Mouse (Mus musculus) liver, embryonic 11.5 days (tissue): Measurements from ENCODE around the gene Fkbp1a. TPM values are rescaled to one million over a fixed set of nuclear protein-coding genes. Genes with fewer than 3 reads are reported as not detected.
A peak's percentile ranks its signal among the peaks of the same experiment; 100 is the strongest.

Experiments
- ATAC-seq: fragments of 200-750 bp; cut with Nextera tagmentation; replicated peaks from 2 replicates; pipeline ENCODE4 v1.8.0; 2017; ENCODE audit warnings: moderate number of reproducible peaks, mild to moderate bottlenecking, moderate TSS enrichment, moderate library complexity; ENCODE audit not compliant: low FRiP score
- DNase-seq: peaks from one replicate; pipeline ENCODE4 v3.0.0-alpha.2; 2017; ENCODE audit warnings: low spot score
- H3K27ac ChIP-seq: fragments of 300-500 bp; sonication (generic); 2 replicates; pipeline ENCODE4 v1.5.1; 2014; ENCODE audit warnings: mild to moderate bottlenecking, low read depth, low read length, control low read depth
- H3K27me3 ChIP-seq: fragments of 300-500 bp; sonication (generic); replicated peaks from 2 replicates; pipeline ENCODE4 v1.6.1; 2014; ENCODE audit warnings: low read length, mixed read lengths; ENCODE audit not compliant: control insufficient read depth, insufficient read depth
- H3K36me3 ChIP-seq: fragments of 300-500 bp; sonication (generic); 2 replicates; pipeline ENCODE4 v1.6.1; 2014; ENCODE audit warnings: mild to moderate bottlenecking, low read length, moderate library complexity, mixed read lengths; ENCODE audit not compliant: control insufficient read depth, insufficient read depth
- H3K4me1 ChIP-seq: fragments of 300-500 bp; sonication (generic); replicated peaks from 2 replicates; pipeline ENCODE4 v1.6.1; 2014; ENCODE audit warnings: low read length, mixed read lengths; ENCODE audit not compliant: control insufficient read depth, insufficient read depth
- H3K4me2 ChIP-seq: fragments of 300-500 bp; sonication (generic); 2 replicates; pipeline ENCODE4 v1.6.1; 2014; ENCODE audit warnings: mild to moderate bottlenecking, control low read depth, moderate library complexity
- H3K4me3 ChIP-seq: fragments of 300-500 bp; sonication (generic); 2 replicates; pipeline ENCODE4 v1.5.1; 2014; ENCODE audit warnings: low read depth, low read length, control low read depth
- H3K9ac ChIP-seq: fragments of 300-500 bp; sonication (generic); 2 replicates; pipeline ENCODE4 v1.6.1; 2014; ENCODE audit warnings: low read depth, low read length, control low read depth
- H3K9me3 ChIP-seq: fragments of 300-500 bp; sonication (generic); 2 replicates; pipeline ENCODE4 v1.6.1; 2016; ENCODE audit warnings: low read length, inconsistent platforms, mixed read lengths; ENCODE audit not compliant: control insufficient read depth
- WGBS: fragments of 180-500 bp; shearing (Covaris S2); extraction: QIAGEN DNeasy Blood & Tissue Kit; methylation state at CpG from one replicate; pipeline ENCODE4 v1.1.7; 2014; 5-methylcytosine and 5-hydroxymethylcytosine counted together
- polyA plus RNA-seq: library from polyadenylated mRNA; unstranded; fragments of >200 nt; fragmentation: Nextera tagmentation; extraction: Ambion mirVana; gene quantifications from 2 replicates; pipeline ENCODE4 v1.2.1, GENCODE M21; 2014

The Fkbp1a gene
- polyA plus RNA-seq, 1 experiment from 2014 or later: 455 TPM

GRCm38 (mm10) chr2:151580945-151581344, 38.7 kb downstream of the Fkbp1a start:
- no peak overlapping the region for H3K27ac ChIP-seq
- no peak for ATAC-seq
- no peak overlapping the region for H3K4me3 ChIP-seq
- H3K9ac ChIP-seq: no peak overlapping the region
- 42% methylated on average over 1 of the region's 1 CpGs for WGBS
- H3K27me3 ChIP-seq: no peaks in the 10 kb centered on the region
- DNase-seq: no peak
- no peaks in the 10 kb centered on the region for H3K4me1 ChIP-seq
- H3K36me3 ChIP-seq: no peaks in the 10 kb centered on the region
- H3K9me3 ChIP-seq: no peaks in the 10 kb centered on the region
- H3K4me2 ChIP-seq: no peak overlapping the region

GRCm38 (mm10) chr2:151585934-151586333, 43.7 kb downstream of the Fkbp1a start:
- H3K9ac ChIP-seq: no peak overlapping the region
- no peaks in the 10 kb centered on the region for H3K4me1 ChIP-seq
- H3K36me3 ChIP-seq: no peaks in the 10 kb centered on the region
- H3K4me2 ChIP-seq: no peak overlapping the region
- no peak overlapping the region for H3K27ac ChIP-seq
- no peaks in the 10 kb centered on the region for H3K27me3 ChIP-seq
- DNase-seq (no peak), ATAC-seq (no peak)
- H3K9me3 ChIP-seq: no peaks in the 10 kb centered on the region
- H3K4me3 ChIP-seq: no peak overlapping the region
- 58% methylated on average over 3 of the region's 3 CpGs for WGBS

GRCm38 (mm10) chr2:151586807-151587206, 44.5 kb downstream of the Fkbp1a start:
- WGBS: 71% methylated on average over 1 of the region's 1 CpGs
- Histone ChIP-seq H3K27ac (no peak overlapping the region), H3K4me1 (no peaks in the 10 kb centered on the region), H3K4me2 (no peak overlapping the region), H3K27me3 (no peaks in the 10 kb centered on the region), H3K4me3 (no peak overlapping the region), H3K9me3 (no peaks in the 10 kb centered on the region), H3K9ac (no peak overlapping the region), H3K36me3 (no peaks in the 10 kb centered on the region)
- DNase-seq: no peak
- ATAC-seq: no peak

GRCm38 (mm10) chr2:151587306-151587705, 45.0 kb downstream of the Fkbp1a start:
- no peaks in the 10 kb centered on the region for H3K9me3 ChIP-seq
- no peak overlapping the region for H3K4me3 ChIP-seq
- H3K36me3 ChIP-seq: no peaks in the 10 kb centered on the region
- ATAC-seq (no peak), DNase-seq (no peak)
- H3K9ac ChIP-seq: no peak overlapping the region
- 42% methylated on average over 9 of the region's 9 CpGs for WGBS
- H3K4me2 ChIP-seq: no peak overlapping the region
- H3K4me1 ChIP-seq: no peaks in the 10 kb centered on the region
- no peak overlapping the region for H3K27ac ChIP-seq
- H3K27me3 ChIP-seq: no peaks in the 10 kb centered on the region

- Histone ChIP-seq H3K27ac (no peak overlapping the region), H3K27me3 (no peaks in the 10 kb centered on the region)
Measured at GRCm38 (mm10) chr2:151598068-151598467, 55.8 kb downstream of the Fkbp1a start.

GRCm38 (mm10) chr2:151602106-151602505, 59.8 kb downstream of the Fkbp1a start:
- ATAC-seq (no peak), DNase-seq (no peak)
- Histone ChIP-seq H3K36me3 (no peaks in the 10 kb centered on the region), H3K4me2 (no peak overlapping the region), H3K4me3 (no peak overlapping the region), H3K27me3 (no peaks in the 10 kb centered on the region), H3K9ac (no peak overlapping the region), H3K9me3 (no peaks in the 10 kb centered on the region), H3K4me1 (no peaks in the 10 kb centered on the region), H3K27ac (no peak overlapping the region)
- 64% methylated on average over 4 of the region's 4 CpGs for WGBS

More at GRCm38 (mm10) chr2:151598068-151598467, 55.8 kb downstream of the Fkbp1a start:
- Histone ChIP-seq H3K4me3 (no peak overlapping the region), H3K9ac (no peak overlapping the region), H3K9me3 (no peaks in the 10 kb centered on the region), H3K4me1 (no peaks in the 10 kb centered on the region), H3K36me3 (no peaks in the 10 kb centered on the region), H3K4me2 (no peak overlapping the region)
- DNase-seq (no peak), ATAC-seq (no peak)
- 71% methylated on average over 2 of the region's 2 CpGs for WGBS

GRCm38 (mm10) chr2:151603630-151604029, 61.3 kb downstream of the Fkbp1a start:
- Histone ChIP-seq H3K9ac (no peak overlapping the region), H3K4me1 (no peaks in the 10 kb centered on the region), H3K27me3 (no peaks in the 10 kb centered on the region), H3K4me2 (no peak overlapping the region), H3K9me3 (no peaks in the 10 kb centered on the region), H3K36me3 (no peaks in the 10 kb centered on the region), H3K27ac (no peak overlapping the region), H3K4me3 (no peak overlapping the region)
- WGBS: 59% methylated on average over 4 of the region's 4 CpGs
- no peak for ATAC-seq
- DNase-seq: no peak

GRCm38 (mm10) chr2:151605437-151605987, 63.2 kb downstream of the Fkbp1a start:
- Histone ChIP-seq H3K27ac (no peak overlapping the region), H3K36me3 (no peaks in the 10 kb centered on the region), H3K4me1 (no peaks in the 10 kb centered on the region), H3K4me2 (no peak overlapping the region), H3K9ac (no peak overlapping the region), H3K4me3 (no peak overlapping the region), H3K9me3 (no peaks in the 10 kb centered on the region), H3K27me3 (no peaks in the 10 kb centered on the region)
- DNase-seq (no peak), ATAC-seq (peak; percentile 24; the same call in 1 of the 2 replicates)
- WGBS: 41% methylated on average over 11 of the region's 11 CpGs

GRCm38 (mm10) chr2:151608435-151608834, 66.2 kb downstream of the Fkbp1a start:
- ATAC-seq (no peak), DNase-seq (no peak)
- 57% methylated on average over 1 of the region's 1 CpGs for WGBS
- no peak overlapping the region for H3K27ac ChIP-seq
- no peaks in the 10 kb centered on the region for H3K9me3 ChIP-seq
- H3K27me3 ChIP-seq: no peaks in the 10 kb centered on the region
- no peak overlapping the region for H3K4me2 ChIP-seq
- no peak overlapping the region for H3K9ac ChIP-seq
- H3K4me3 ChIP-seq: no peak overlapping the region
- no peaks in the 10 kb centered on the region for H3K36me3 ChIP-seq
- H3K4me1 ChIP-seq: no peaks in the 10 kb centered on the region
